Mouse (Mus musculus): ENCODE results near the gene Slc25a42. TPM values are rescaled to one million over a fixed set of nuclear protein-coding genes. Genes with fewer than 3 reads are reported as not detected.

Slc25a42 gene
- polyA plus RNA-seq (2015; fragmentation: Nextera tagmentation; extraction: Ambion mirVana): 5.4 TPM in 2 replicates

DNA sequence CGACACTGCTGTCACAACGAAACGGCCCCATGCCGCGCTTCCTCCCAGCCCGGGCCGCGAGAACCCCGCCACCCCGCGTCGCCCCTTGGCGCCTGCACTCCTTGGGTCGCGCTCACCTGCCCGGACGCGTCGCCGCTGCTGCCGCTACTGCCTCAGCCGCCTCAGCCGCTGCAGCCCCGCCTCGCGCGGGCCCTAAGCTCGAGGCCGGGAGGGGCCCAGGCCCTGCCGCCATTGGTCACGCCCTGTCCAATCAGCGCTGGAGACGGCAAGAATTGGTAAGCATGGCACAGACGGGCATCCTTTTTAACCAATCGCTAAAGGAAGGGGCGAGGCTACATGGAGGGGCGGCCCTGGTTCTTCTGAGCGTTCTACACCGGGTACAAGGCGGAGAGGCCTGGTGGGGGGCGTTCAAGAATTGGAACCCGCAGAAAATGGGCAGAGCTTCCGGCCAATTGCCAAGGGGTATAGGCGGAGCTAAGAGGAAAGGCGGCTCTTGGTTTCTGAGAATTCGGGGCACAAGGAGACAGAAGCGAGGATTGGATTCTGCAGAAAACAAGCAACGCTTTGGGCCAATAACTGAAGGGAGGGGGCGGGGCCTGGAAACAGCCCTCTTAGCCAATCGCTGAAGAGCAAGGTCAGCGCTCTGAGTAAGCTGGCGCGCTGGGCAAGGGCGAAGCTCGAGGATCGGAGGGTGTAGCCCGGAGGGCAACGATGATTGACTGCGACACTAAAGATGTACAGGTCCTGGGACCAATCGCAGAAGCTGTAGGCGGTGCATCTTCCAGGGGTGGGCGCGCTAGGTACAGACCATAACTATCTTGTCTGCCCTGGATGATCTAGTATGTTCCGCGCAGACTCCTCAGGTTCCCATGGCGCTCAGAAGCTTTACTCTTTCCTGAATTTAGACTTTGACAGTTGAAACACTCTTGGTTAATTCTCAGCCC is at the start of gene Slc25a42:
Gene Slc25a42, minus strand, starts transcription at position 194 of the 944 bp plus-strand sequence.

DNA sequence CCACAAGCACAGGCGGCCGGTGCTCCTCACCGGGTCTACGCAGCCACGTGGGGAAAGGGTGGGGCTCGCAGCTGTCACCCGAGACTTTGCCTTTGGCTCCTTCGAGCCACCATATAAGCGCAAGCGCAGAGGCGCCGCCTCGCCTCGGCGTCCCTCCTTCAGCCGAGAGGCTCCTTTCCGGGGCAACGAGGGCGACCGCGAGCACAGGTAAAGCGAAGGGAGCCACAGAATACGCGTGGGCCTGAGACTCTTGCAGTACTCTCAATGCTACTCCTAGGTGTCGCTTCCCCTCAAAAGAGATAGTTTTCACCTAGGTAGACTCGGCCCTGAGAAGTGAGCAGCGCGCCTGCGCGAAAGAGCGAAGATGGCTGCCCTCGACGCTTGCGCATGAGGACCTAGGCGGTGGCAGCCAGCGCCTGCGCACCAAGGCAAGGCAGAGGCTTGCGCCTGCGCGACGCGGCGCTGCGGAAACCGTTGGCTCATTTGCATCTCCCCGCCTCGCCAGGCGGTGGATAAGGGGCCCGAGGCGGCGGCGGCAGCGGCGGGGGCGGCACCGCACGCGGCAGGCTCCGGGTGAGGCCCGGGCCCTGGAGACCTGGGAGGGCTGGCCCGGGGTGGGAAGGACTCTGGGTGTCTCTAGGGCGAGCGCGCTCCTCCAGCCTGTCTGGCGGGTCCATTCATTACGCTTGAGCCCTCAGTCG is 22.1 kb upstream of the Slc25a42 start, which contains the start of the genes Sugp2 and Armc6:
Gene Sugp2, plus strand, starts transcription at position 147 of the 701 bp plus-strand sequence.
Gene Armc6, minus strand, starts transcription at position 387 of the 701 bp plus-strand sequence.

DNA sequence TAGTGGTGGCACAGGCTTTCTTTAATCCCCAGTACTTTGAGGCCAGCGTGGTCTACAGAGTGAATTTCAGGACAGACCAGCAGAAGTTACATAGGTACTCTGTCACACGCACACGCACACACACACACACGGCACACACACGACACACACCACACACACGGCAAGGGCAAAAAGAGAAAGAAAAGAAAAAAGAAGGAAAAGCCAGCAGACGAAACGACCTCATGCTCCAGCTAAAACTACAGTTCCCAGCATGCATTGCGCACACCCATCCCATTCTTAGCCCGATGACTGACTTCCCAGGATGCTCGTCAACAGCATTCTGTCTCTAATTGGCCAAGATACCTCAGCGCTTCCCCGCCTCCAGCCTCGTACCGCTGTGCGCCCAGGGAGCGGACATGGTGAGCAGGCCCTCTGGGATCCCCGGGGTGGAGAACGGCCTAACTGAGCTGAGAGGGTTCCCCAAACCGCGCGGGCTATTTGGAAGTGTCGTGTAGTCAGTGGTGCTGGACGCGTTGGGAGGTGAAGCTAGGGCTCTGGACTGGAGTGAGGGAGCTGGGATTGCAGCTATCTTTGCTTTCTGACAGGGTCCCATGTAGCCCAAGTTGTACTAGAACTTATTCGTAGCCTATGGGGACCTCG is 39.9 kb downstream of the Slc25a42 start, which contains the start of gene Tmem161a:
Gene Tmem161a, plus strand, starts transcription at position 314 of the 639 bp plus-strand sequence.

DNA sequence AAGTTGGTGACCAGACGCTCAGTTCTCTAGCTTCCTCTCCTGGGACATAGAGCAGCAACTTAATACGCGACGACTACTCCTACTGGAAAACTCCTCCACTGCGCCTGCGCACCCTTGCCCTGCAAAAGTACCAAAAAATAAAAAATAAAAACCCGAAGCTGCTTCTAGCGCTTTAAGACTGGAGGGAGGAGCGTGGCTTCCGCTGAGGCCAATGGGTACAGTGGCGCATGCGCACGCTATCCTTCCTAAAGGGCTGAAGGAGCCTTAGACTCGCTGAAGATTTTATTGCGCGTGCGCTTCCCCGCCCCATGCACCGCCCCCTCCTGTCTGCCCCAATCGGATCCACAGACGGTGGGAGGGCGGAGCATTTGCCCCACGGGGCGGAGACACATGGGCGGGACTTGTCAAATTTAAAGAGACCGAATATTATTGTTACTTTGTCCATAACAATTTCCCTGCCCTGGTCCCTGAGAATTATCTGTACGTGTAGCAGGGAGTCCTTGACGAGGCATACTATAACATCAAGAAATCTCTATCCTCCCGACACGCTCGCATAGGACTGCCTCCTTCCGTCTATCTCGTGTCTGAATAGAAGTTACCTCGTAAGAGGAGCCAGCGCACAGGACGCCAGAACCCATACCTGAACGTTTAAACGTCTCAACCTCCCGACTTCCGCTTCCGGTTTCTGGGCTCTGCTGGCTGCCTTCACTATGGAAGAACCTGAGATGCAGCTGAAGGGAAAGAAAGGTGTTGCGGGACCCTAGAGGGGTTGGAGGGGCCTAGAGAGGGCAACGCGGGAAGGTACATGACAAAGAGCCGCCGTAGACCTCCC is 72.9 kb downstream of the Slc25a42 start, which contains the start of the genes Rfxank, Borcs8 and Mef2b:
Gene Rfxank, minus strand, starts transcription at position 129 of the 832 bp plus-strand sequence.
Gene Borcs8, plus strand, starts transcription at position 474 of the 832 bp plus-strand sequence.
Gene Mef2b, plus strand, starts transcription at position 686 of the 832 bp plus-strand sequence.

Other genes starting within 250 kb of the Slc25a42 start
- 33.0 and 33.7 TPM in 2 replicates for gene Gatad2a, start 215.9 kb downstream of the Slc25a42 start, polyA plus RNA-seq (2015; fragmentation: Nextera tagmentation; extraction: Ambion mirVana)
- gene Mau2, start 169.6 kb downstream of the Slc25a42 start, polyA plus RNA-seq (2015; fragmentation: Nextera tagmentation; extraction: Ambion mirVana): 26.9 and 29.0 TPM in 2 replicates
- 21.6 and 22.8 TPM in 2 replicates for gene Sugp1, start 169.5 kb downstream of the Slc25a42 start, polyA plus RNA-seq (2015; fragmentation: Nextera tagmentation; extraction: Ambion mirVana)
- 0.29 and 0.35 TPM in 2 replicates for gene Tm6sf2, start 139.4 kb downstream of the Slc25a42 start, polyA plus RNA-seq (2015; fragmentation: Nextera tagmentation; extraction: Ambion mirVana)
- gene Hapln4, start 128.8 kb downstream of the Slc25a42 start, polyA plus RNA-seq (2015; fragmentation: Nextera tagmentation; extraction: Ambion mirVana): not detected in 2 replicates
- gene Ncan, start 91.4 kb downstream of the Slc25a42 start, polyA plus RNA-seq (2015; fragmentation: Nextera tagmentation; extraction: Ambion mirVana): 0.02 TPM in 1 of 2 replicates, not detected in the other
- gene Nr2c2ap, start 81.0 kb downstream of the Slc25a42 start, polyA plus RNA-seq (2015; fragmentation: Nextera tagmentation; extraction: Ambion mirVana): 29.3 and 30.0 TPM in 2 replicates
- gene Rfxank, start 73.2 kb downstream of the Slc25a42 start, polyA plus RNA-seq (2015; fragmentation: Nextera tagmentation; extraction: Ambion mirVana): 7.3 and 8.6 TPM in 2 replicates
- 26.4 and 31.2 TPM in 2 replicates for gene Borcs8, start 72.8 kb downstream of the Slc25a42 start, polyA plus RNA-seq (2015; fragmentation: Nextera tagmentation; extraction: Ambion mirVana)
- gene Mef2b, start 72.6 kb downstream of the Slc25a42 start, polyA plus RNA-seq (2015; fragmentation: Nextera tagmentation; extraction: Ambion mirVana): 0.22 and 0.40 TPM in 2 replicates
- 25.9 and 30.0 TPM in 2 replicates for gene Tmem161a, start 39.9 kb downstream of the Slc25a42 start, polyA plus RNA-seq (2015; fragmentation: Nextera tagmentation; extraction: Ambion mirVana)
- 18.2 and 18.8 TPM in 2 replicates for gene Sugp2, start 21.9 kb upstream of the Slc25a42 start, polyA plus RNA-seq (2015; fragmentation: Nextera tagmentation; extraction: Ambion mirVana)
- gene Armc6, start 22.2 kb upstream of the Slc25a42 start, polyA plus RNA-seq (2015; fragmentation: Nextera tagmentation; extraction: Ambion mirVana): 12.2 and 13.3 TPM in 2 replicates
- 12.8 and 17.0 TPM in 2 replicates for gene Homer3, start 70.5 kb upstream of the Slc25a42 start, polyA plus RNA-seq (2015; fragmentation: Nextera tagmentation; extraction: Ambion mirVana)
- gene Ddx49, start 90.2 kb upstream of the Slc25a42 start, polyA plus RNA-seq (2015; fragmentation: Nextera tagmentation; extraction: Ambion mirVana): 27.7 and 29.9 TPM in 2 replicates
- gene Cope, start 90.2 kb upstream of the Slc25a42 start, polyA plus RNA-seq (2015; fragmentation: Nextera tagmentation; extraction: Ambion mirVana): 164 and 185 TPM in 2 replicates
- 0.46 and 0.73 TPM in 2 replicates for gene Cers1, start 103.5 kb upstream of the Slc25a42 start, polyA plus RNA-seq (2015; fragmentation: Nextera tagmentation; extraction: Ambion mirVana)
- gene Gdf1, start 117.5 kb upstream of the Slc25a42 start, polyA plus RNA-seq (2015; fragmentation: Nextera tagmentation; extraction: Ambion mirVana): 0.16 and 0.34 TPM in 2 replicates
- 12.9 and 13.1 TPM in 2 replicates for gene Upf1, start 141.0 kb upstream of the Slc25a42 start, polyA plus RNA-seq (2015; fragmentation: Nextera tagmentation; extraction: Ambion mirVana)
- 0.28 and 0.38 TPM in 2 replicates for gene Comp, start 161.3 kb upstream of the Slc25a42 start, polyA plus RNA-seq (2015; fragmentation: Nextera tagmentation; extraction: Ambion mirVana)
- 4.9 and 5.2 TPM in 2 replicates for gene Crtc1, start 227.3 kb upstream of the Slc25a42 start, polyA plus RNA-seq (2015; fragmentation: Nextera tagmentation; extraction: Ambion mirVana)